Mouse (Mus musculus) gastrocnemius, postnatal 10 days (tissue): ENCODE measurements at regions not wholly inside any gene's neighbourhood (a gene's known extent, or its start where the extent isn't known, plus 50 kb on each side); places are given as distances from the start of the nearest gene placed in this dataset.

ENCODE experiments used
- DNase-seq: peaks from one replicate; pipeline ENCODE4 v3.0.0; 2021; ENCODE audit warnings: mixed read lengths

GRCm38 (mm10) chr15:8903651-8904050, 64.1 kb upstream of the Ranbp3l start:
- DNase-seq: no peak

- DNase-seq: no peak
Observed at GRCm38 (mm10) chr15:8897487-8898158, 70.1 kb upstream of the Ranbp3l start.

GRCm38 (mm10) chr15:8896856-8897255, 70.9 kb upstream of the Ranbp3l start:
- no peak for DNase-seq

DNA sequence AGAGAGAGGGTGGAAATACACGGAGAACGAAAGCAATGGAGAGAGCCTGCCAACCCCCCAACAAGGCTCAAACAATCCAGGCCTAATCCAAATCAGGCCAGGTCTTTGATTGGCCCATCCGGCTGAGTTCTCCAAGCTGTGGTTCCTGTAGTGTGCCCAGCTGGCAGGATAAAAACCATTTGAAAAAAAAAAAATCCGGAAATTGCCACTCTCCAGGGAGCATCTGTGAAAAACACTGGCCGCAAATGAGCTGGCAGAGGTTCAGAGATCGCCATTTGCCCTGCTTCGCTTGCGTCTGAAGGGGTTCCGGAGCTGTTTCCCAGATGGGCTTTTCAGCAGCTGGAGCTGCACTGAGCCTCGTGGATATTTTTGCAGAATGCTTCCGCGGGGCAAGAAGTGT, 71.4 kb upstream of the Ranbp3l start:
- peak; percentile 40 for DNase-seq

DNA sequence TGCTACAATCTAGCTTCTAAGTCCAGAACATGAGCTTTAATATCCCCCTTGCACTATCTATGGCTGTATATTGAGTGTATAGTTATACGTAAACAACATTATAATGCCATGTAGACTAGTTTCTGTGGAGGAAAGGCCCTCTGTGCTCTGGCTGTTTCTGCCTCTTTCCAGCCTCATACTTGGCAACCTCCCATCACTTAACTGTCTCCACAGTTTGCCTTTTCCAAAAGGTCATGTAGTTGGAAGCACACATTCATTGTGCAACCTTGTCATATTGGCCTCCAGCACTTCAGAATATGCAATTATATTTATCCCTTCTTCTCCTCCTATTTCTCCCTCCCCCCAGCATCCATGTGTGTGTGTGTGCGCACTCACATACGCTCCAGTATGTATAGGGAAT, 82.2 kb upstream of the Ranbp3l start:
- DNase-seq: no peak

GRCm38 (mm10) chr15:8884608-8885467, 82.9 kb upstream of the Ranbp3l start:
- DNase-seq: no peak

- DNase-seq: no peak
Observed at GRCm38 (mm10) chr15:8882880-8883539, 84.7 kb upstream of the Ranbp3l start.

- no peak for DNase-seq
Observed at GRCm38 (mm10) chr15:8874884-8875493, 92.8 kb upstream of the Ranbp3l start.

GRCm38 (mm10) chr15:8868021-8868420, 99.7 kb upstream of the Ranbp3l start:
- DNase-seq: no peak

DNA sequence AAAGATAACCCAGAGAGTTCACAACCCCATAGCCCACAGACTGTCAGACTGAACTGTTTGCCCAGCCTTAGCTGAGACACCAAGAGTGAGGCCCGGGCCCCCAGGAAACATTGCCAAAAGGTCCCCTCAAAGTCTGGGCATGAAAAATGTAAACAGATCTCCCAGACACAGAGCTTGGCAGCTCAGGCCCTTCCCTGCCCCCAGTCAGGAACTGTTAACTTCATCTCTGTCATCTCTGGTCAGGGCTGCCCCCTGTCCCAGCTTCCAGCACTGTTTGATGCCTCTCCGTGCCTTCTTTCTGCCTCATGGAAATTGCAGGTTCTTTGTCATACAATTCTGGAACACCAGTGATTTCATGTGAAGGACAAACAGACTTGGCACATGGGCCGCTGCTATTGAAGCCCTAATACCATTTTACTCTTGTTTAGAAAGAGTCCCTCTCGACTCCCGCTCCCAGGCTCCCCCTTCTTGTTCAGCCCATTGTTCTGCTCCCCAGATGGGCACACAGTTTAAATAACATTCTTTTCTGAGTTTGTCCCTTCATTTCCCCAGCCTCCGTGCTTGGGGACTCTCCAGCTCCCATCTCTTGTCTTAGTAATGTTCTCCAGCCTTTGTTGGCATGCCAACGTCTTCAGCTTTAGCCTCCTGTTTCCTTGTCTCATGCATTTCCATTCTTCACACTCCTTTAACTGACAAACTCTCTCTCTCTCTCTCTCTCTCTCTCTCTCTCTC, 100.4 kb upstream of the Ranbp3l start:
- no peak for DNase-seq

DNA sequence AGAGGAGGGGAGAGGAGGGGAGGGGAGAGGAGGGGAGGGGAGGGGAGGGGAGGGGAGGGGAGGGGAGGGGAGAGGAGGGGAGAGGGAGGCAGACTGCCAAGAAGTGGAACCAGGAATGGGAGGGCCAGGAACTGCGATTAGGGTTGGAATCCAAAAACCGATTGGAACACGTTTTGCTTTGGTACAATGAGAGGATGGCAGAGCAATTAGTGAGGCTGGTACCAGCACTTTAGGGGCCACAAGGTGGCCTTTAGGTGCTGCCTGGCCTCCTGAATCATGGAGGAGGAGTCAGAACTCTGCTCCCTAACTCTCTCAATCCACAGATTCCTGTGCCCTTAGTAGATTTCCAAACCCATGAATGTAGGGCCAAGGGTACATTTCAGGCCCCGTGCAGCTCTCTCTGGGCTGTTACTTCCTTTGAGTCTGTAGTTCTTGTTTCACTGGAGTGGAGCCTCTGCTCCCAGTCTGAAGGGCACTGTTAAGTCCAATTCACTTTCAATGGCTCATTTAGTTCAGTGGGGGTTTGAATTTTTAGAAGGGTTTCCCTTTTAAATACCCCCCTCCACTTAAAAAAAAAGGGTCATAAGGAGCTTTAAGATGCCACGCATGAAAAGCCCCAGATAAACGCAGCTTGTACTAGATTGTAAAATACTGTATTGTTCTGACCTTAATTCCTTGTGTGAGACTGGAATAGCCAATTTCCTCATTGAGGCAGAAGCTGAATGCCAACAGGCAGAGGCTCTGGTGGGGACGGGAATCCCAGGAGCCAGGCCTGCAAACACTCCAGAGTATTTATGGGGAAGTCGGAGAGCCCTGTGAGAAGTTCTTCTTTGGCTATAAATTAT, 102.4 kb upstream of the Ranbp3l start:
- no peak for DNase-seq

GRCm38 (mm10) chr15:8856419-8857084, 111.2 kb upstream of the Ranbp3l start:
- DNase-seq: no peak

DNA sequence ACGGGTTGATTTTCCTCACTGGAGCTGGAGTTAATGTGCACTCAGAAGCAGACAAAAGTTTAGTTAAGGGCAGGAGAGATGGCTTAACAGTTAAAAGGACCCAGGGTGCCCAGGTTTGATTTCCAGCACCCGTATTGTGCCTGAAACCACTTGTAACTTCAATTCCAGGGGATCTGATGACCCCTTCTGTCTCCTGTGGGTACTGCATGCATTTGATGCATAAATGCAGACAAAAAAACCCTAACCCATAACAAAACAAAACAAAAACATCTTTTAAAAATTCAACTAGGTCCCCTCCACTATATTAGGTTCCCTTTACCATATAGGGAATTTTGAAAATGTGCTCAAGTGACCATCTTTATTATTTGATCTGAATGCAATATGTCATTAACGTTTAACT, 112.2 kb upstream of the Ranbp3l start:
- DNase-seq: no peak

- no peak for DNase-seq
Observed at GRCm38 (mm10) chr15:8854336-8854735, 113.4 kb upstream of the Ranbp3l start.

- DNase-seq: no peak
Observed at GRCm38 (mm10) chr15:8850996-8851395, 116.8 kb upstream of the Ranbp3l start.

DNA sequence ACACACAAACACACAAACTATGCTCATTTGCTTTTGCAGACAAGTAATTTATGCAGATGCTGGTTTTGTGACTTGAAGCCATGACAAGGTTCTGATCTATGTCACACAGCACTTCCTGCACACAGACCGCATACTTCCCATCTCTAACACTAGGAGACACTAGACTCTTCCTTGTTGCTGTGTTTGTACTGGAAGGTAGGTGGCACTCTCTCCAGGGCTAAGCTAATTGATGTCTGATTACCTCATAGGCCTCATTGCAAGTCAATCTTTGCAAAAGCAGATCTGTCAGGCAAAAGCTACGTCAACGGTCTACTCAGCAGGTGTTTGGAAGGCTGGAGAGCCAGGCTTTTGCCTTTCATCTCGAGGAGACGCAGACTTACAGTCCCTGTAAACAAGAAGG, 118.3 kb upstream of the Ranbp3l start:
- no peak for DNase-seq

GRCm38 (mm10) chr15:8842129-8842528, 125.6 kb upstream of the Ranbp3l start:
- DNase-seq: no peak

GRCm38 (mm10) chr15:8839462-8839861, 128.3 kb upstream of the Ranbp3l start:
- no peak for DNase-seq

DNA sequence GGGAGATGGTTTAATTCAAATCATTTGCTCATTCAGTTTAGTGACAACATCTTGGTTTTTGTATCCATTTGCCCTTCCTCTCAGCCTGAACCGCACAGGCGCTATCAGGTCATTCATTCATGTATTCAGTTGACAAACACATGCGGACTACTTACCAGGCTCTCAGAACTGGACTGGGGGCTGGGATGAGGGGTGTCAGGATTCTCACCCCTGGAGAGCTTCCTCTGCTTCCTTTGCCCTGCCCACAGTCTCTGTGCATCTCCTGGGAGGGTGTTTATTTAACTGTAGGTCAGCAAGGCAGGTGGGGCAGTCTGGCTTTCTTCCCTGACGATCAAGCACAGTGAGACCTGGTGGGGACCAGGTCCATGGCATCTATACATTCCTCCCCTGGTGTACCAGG, 123.6 kb upstream of the Slc1a3 start:
- no peak for DNase-seq

GRCm38 (mm10) chr15:8832970-8833369, 122.4 kb upstream of the Slc1a3 start:
- no peak for DNase-seq
